Comparison of ENCODE assay signal across 8 mouse cellular contexts in the genomic region with DNA sequence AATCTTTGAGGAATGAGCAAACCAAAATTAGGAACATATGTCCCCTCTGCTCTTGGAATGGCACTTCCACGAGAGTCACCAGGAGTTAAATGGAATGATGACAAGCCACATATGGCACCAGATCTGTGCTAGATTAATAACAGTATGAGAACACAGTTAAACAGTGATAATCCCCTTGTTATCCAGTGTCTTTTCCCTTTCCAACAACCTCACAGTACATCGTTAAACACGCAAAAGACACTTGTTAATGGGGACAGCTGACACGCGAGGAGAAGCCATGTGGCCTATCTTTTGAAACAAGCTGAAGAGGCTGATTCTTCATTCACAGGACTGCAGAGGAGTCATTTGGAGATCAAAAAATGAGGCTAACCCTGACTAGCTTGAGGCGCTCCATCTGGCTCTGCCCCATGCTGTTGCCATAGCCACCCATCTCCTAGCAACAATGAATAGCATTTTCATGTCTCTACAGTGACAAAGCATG.
A peak's percentile ranks its signal among the peaks of the same experiment; 100 is the strongest.
DNase-seq lines count a peak whose midpoint lies in the region; ATAC-seq lines count a peak whose summit lies in the region.

No protein-coding gene starts in this region.

- H3K27me3 ChIP-seq in forebrain, embryonic 15.5 days, result no peaks in the 10 kb centered on the region
- no peaks in the 10 kb centered on the region for H3K27me3 ChIP-seq in neural tube, embryonic 13.5 days

- no peaks in the 10 kb centered on the region for H3K9me3 ChIP-seq in forebrain, embryonic 15.5 days
- no peaks in the 10 kb centered on the region for H3K9me3 ChIP-seq in neural tube, embryonic 13.5 days

- DNase-seq in 3T3-L1 (ENCODE audit: low read depth, low spot score), result peak; percentile 92
- DNase-seq in cerebellum, adult 11 months, result peak; percentile 7
- peak; percentile 24 to 48 for DNase-seq in layer of hippocampus, postnatal 25 days (ENCODE audit: extremely low spot score in 1 of 2, low spot score in 1 of 2)
- DNase-seq in thymus, postnatal 4 days, result no peak
- DNase-seq in ovary, postnatal 10 days (ENCODE audit: low spot score), result no peak
- no peak for DNase-seq in heart, adult 11 months

- H3K4me2 ChIP-seq in forebrain, embryonic 15.5 days (replicated peaks), result peak overlapping the region; percentile 11
- no peak overlapping the region for H3K4me2 ChIP-seq in neural tube, embryonic 13.5 days

- no peak overlapping the region for H3K9ac ChIP-seq in forebrain, embryonic 15.5 days (replicated peaks)
- H3K9ac ChIP-seq in neural tube, embryonic 13.5 days, result no peak overlapping the region

- 5% methylated on average over 6 of the region's 6 CpGs for WGBS in forebrain, embryonic 15.5 days
- 15% methylated on average over 6 of the region's 6 CpGs for WGBS in neural tube, embryonic 13.5 days

- peaks cover 40% of the 10 kb centered on the region for H3K4me1 ChIP-seq in forebrain, embryonic 15.5 days
- peaks cover 37% of the 10 kb centered on the region for H3K4me1 ChIP-seq in neural tube, embryonic 13.5 days (replicated peaks)

- H3K4me3 ChIP-seq in forebrain, embryonic 15.5 days, result no peak overlapping the region
- H3K4me3 ChIP-seq in neural tube, embryonic 13.5 days, result no peak overlapping the region

- H3K36me3 ChIP-seq in forebrain, embryonic 15.5 days, result no peaks in the 10 kb centered on the region
- no peaks in the 10 kb centered on the region for H3K36me3 ChIP-seq in neural tube, embryonic 13.5 days

- peak overlapping the region; percentile 91 for H3K27ac ChIP-seq in forebrain, embryonic 15.5 days (replicated peaks)
- peak overlapping the region; percentile 83 for H3K27ac ChIP-seq in neural tube, embryonic 13.5 days (replicated peaks)

- peak; percentile 97 for ATAC-seq in forebrain, embryonic 15.5 days (replicated peaks)
- peak; percentile 94 for ATAC-seq in neural tube, embryonic 13.5 days (ENCODE audit: low read depth)

Comparison
In these comparisons a context has a peak if more than half of its experiments do, and no peak if none do; other contexts are left out.
1. DNase-seq: peak in 3T3-L1 (single experiment), cerebellum, adult 11 months (single experiment) and layer of hippocampus, postnatal 25 days (2 of 2); none in thymus, postnatal 4 days (single experiment), ovary, postnatal 10 days (single experiment) and heart, adult 11 months (single experiment).